Mouse (Mus musculus) midbrain, embryonic 16.5 days (tissue): Measurements from ENCODE around the gene Acsm2. TPM values are rescaled to one million over a fixed set of nuclear protein-coding genes. Genes with fewer than 3 reads are reported as not detected.
"Not testable (repeated sequence)": the region's sequence is repeated elsewhere in the genome, so short reads cannot be mapped to it uniquely, and the experiment has no call there.

ENCODE experiments used
- ATAC-seq: fragments of 200-750 bp; cut with Nextera tagmentation; 2 replicates; pipeline ENCODE4 v1.8.0; 2017; ENCODE audit warnings: moderate TSS enrichment
- H3K27ac ChIP-seq: fragments of 300-500 bp; sonication (generic); 2 replicates; pipeline ENCODE4 v1.5.1; 2014; ENCODE audit warnings: mild to moderate bottlenecking, low read length, mixed read lengths
- H3K27me3 ChIP-seq: fragments of 300-500 bp; sonication (generic); 2 replicates; pipeline ENCODE4 v1.6.1; 2014; ENCODE audit warnings: low read depth, low read length, mixed read lengths; ENCODE audit not compliant: control insufficient read depth, insufficient read depth
- H3K36me3 ChIP-seq: fragments of 300-500 bp; sonication (generic); 2 replicates; pipeline ENCODE4 v1.6.1; 2014; ENCODE audit warnings: mild to moderate bottlenecking, low read length, moderate library complexity, mixed read lengths; ENCODE audit not compliant: control insufficient read depth, insufficient read depth
- H3K4me1 ChIP-seq: fragments of 300-500 bp; sonication (generic); 2 replicates; pipeline ENCODE4 v1.6.1; 2014; ENCODE audit warnings: mild to moderate bottlenecking, low read length, mixed read lengths; ENCODE audit not compliant: control insufficient read depth, insufficient read depth
- H3K4me2 ChIP-seq: fragments of 300-500 bp; sonication (generic); 2 replicates; pipeline ENCODE4 v1.6.1; 2014; ENCODE audit warnings: mild to moderate bottlenecking, low read length, mixed read lengths
- H3K4me3 ChIP-seq: fragments of 300-500 bp; sonication (generic); 2 replicates; pipeline ENCODE4 v1.5.1; 2014; ENCODE audit warnings: low read depth, mild to moderate bottlenecking, low read length, moderate library complexity, mixed read lengths
- H3K9ac ChIP-seq: fragments of 300-500 bp; sonication (generic); 2 replicates; pipeline ENCODE4 v1.6.1; 2014; ENCODE audit warnings: low read depth, low read length, mixed read lengths
- H3K9me3 ChIP-seq: fragments of 300-500 bp; sonication (generic); replicated peaks from 2 replicates; pipeline ENCODE4 v1.6.1; 2014; ENCODE audit warnings: mild to moderate bottlenecking, low read length, mixed read lengths; ENCODE audit not compliant: control insufficient read depth, poor library complexity, severe bottlenecking
- WGBS: fragments of 180-500 bp; shearing (Covaris S2); extraction: QIAGEN DNeasy Blood & Tissue Kit; methylation state at CpG from one replicate; pipeline ENCODE4 v1.1.7; 2014; 5-methylcytosine and 5-hydroxymethylcytosine counted together
- polyA plus RNA-seq: library from polyadenylated mRNA; unstranded; fragments of >200 nt; fragmentation: Nextera tagmentation; extraction: Ambion mirVana; gene quantifications from 2 replicates; pipeline ENCODE4 v1.2.1, GENCODE M21; 2015

The Acsm2 gene
- polyA plus RNA-seq, 1 experiment from 2014 or later, result not detected

DNA sequence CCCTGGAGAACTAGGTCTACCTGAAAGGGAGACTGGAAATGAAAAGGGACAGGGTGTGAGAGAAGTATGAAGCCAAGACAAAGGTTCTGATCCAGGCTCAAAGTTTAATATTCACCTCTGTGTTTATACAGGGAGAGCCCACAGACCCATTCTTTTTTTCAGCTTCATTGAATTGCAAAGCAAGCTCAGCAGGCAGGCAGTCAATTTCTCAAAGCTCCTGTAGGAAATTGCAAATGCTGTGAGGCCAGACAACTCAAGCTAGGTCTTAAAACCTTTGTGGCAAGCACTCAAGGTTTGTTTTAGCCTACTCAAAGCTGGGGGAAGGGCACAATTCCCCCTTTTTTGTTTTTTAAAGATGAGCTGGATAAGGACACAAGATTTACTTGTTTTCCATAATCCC lies 8.6 kb upstream of the Acsm2 start:
- ATAC-seq, result no peak
- H3K27me3 ChIP-seq, result no peaks in the 10 kb centered on the region

DNA sequence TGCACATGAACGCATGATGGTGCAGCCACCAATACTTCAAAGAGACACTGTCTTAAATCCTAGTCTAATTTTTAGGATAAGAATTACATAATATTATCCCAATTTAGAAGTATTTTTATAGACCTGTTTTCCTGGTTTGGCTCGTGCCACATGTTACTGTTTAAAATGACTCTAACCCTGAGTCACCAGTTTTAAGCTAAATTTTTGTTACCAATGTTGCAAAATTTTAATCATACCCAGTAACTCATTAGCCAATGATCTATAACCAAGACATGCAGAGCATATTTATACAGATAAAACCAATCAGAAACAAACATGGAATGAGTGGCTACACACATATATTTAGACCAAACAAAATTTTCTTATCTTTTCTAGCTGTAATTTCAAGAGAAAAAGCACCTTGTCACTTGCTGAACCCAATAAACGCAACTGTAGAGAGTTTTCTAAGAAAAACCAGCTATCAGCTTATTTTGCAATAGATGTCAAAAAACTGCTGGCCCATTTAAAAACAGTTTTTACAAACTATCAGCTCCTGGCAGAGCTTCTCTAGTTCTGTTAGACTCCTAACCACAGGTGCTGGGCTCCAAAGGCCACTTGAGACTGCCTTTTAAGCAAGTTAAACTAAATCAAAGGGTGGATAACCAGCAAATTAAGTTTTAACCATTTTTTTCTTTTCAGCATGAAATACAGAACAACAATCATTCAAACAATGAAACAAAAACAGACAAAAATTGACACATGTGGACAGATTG lies 3.5 kb upstream of the Acsm2 start:
- Histone ChIP-seq H3K4me1 (no peaks in the 10 kb centered on the region), H3K4me2 (no peak overlapping the region), H3K27ac (no peak overlapping the region), H3K9ac (no peak overlapping the region), H3K4me3 (no peak overlapping the region), H3K27me3 (no peaks in the 10 kb centered on the region), H3K9me3 (no peaks in the 10 kb centered on the region), H3K36me3 (no peaks in the 10 kb centered on the region)
- no peak for ATAC-seq
- 95% methylated on average over 3 of the region's 3 CpGs for WGBS

More for the DNA sequence above, 8.6 kb upstream of the Acsm2 start:
- Histone ChIP-seq H3K4me3 (no peak overlapping the region), H3K36me3 (no peaks in the 10 kb centered on the region), H3K9ac (no peak overlapping the region), H3K27ac (no peak overlapping the region), H3K4me2 (no peak overlapping the region), H3K9me3 (no peaks in the 10 kb centered on the region; the same call in 1 of the 2 replicates), H3K4me1 (no peaks in the 10 kb centered on the region)

GRCm38 (mm10) chr7:119559789-119560451 lies 5.8 kb downstream of the Acsm2 start:
- Histone ChIP-seq H3K27me3 (no peaks in the 10 kb centered on the region), H3K9ac (no peak overlapping the region), H3K4me1 (no peaks in the 10 kb centered on the region), H3K4me3 (no peak overlapping the region), H3K27ac (no peak overlapping the region), H3K36me3 (no peaks in the 10 kb centered on the region), H3K4me2 (no peak overlapping the region), H3K9me3 (no peaks in the 10 kb centered on the region)
- 84% methylated on average over 3 of the region's 3 CpGs for WGBS
- no peak for ATAC-seq

GRCm38 (mm10) chr7:119560452-119560835 lies 6.3 kb downstream of the Acsm2 start:
- no peaks in the 10 kb centered on the region for H3K36me3 ChIP-seq
- no peak overlapping the region for H3K9ac ChIP-seq
- H3K4me1 ChIP-seq, result no peaks in the 10 kb centered on the region
- no peak overlapping the region for H3K27ac ChIP-seq
- H3K4me2 ChIP-seq, result no peak overlapping the region
- no peak for ATAC-seq
- H3K27me3 ChIP-seq, result no peaks in the 10 kb centered on the region
- WGBS, result 85% methylated on average over 3 of the region's 3 CpGs
- no peak overlapping the region for H3K4me3 ChIP-seq
- H3K9me3 ChIP-seq, result no peaks in the 10 kb centered on the region

GRCm38 (mm10) chr7:119561441-119561840 lies 7.3 kb downstream of the Acsm2 start:
- H3K4me2 ChIP-seq, result no peak overlapping the region
- 52% methylated on average over 4 of the region's 4 CpGs for WGBS
- no peak overlapping the region for H3K27ac ChIP-seq
- H3K4me3 ChIP-seq, result no peak overlapping the region
- no peaks in the 10 kb centered on the region for H3K9me3 ChIP-seq
- no peaks in the 10 kb centered on the region for H3K4me1 ChIP-seq
- no peak overlapping the region for H3K9ac ChIP-seq
- H3K27me3 ChIP-seq, result no peaks in the 10 kb centered on the region
- no peak for ATAC-seq
- H3K36me3 ChIP-seq, result no peaks in the 10 kb centered on the region

DNA sequence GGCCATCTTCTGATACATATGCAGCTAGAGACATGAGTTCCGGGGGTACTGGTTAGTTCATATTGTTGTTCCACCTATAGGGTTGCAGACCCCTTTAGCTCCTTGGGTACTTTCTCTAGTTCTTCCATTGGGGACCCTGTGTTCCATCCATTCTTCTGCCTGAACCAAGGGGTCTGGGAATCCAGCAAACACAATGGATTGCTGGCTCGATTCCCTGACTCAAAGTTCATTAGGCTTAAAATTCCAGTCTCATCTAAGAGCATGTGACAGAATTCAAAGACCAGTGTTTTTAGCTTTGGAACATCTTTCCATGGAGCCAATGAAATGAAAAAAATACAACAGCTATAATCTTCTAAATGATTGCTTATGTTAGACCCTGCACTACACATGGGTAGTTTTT lies 8.3 kb downstream of the Acsm2 start:
- WGBS, result 89% methylated on average over 2 of the region's 2 CpGs
- H3K9me3 ChIP-seq, H3K4me2 ChIP-seq, H3K36me3 ChIP-seq, H3K4me1 ChIP-seq, H3K4me3 ChIP-seq, ATAC-seq, H3K9ac ChIP-seq, H3K27ac ChIP-seq, H3K27me3 ChIP-seq: not testable (repeated sequence)

- no peak overlapping the region for H3K4me3 ChIP-seq
- no peak for ATAC-seq
These were observed 40.5 kb downstream of the Acsm2 start for GRCm38 (mm10) chr7:119594530-119595107.

GRCm38 (mm10) chr7:119595306-119595705 lies 41.2 kb downstream of the Acsm2 start:
- Histone ChIP-seq H3K4me1 (no peaks in the 10 kb centered on the region), H3K36me3 (no peaks in the 10 kb centered on the region), H3K27me3 (no peaks in the 10 kb centered on the region), H3K27ac (no peak overlapping the region), H3K9ac (no peak overlapping the region), H3K4me2 (no peak overlapping the region), H3K4me3 (no peak overlapping the region), H3K9me3 (no peaks in the 10 kb centered on the region)
- ATAC-seq, result no peak
- WGBS, result 19% methylated on average over 1 of the region's 1 CpGs

More at GRCm38 (mm10) chr7:119594530-119595107, 40.5 kb downstream of the Acsm2 start:
- no peaks in the 10 kb centered on the region for H3K27me3 ChIP-seq
- no peaks in the 10 kb centered on the region for H3K36me3 ChIP-seq
- no peak overlapping the region for H3K4me2 ChIP-seq
- H3K27ac ChIP-seq, result no peak overlapping the region
- no peak overlapping the region for H3K9ac ChIP-seq
- WGBS, result 84% methylated on average over 3 of the region's 3 CpGs
- H3K9me3 ChIP-seq, result no peaks in the 10 kb centered on the region
- H3K4me1 ChIP-seq, result no peaks in the 10 kb centered on the region

- Histone ChIP-seq H3K4me1 (no peaks in the 10 kb centered on the region), H3K4me2 (no peak overlapping the region), H3K4me3 (no peak overlapping the region), H3K36me3 (no peaks in the 10 kb centered on the region), H3K27me3 (no peaks in the 10 kb centered on the region), H3K27ac (no peak overlapping the region), H3K9me3 (no peaks in the 10 kb centered on the region), H3K9ac (no peak overlapping the region)
- ATAC-seq, result no peak
- WGBS, result 64% methylated on average over 2 of the region's 2 CpGs
These were observed 42.4 kb downstream of the Acsm2 start for GRCm38 (mm10) chr7:119596536-119596935.
